20 mouse cellular contexts compared by ENCODE assay signal in genomic region chr8:82471825-82472224, GRCm38 (mm10).
"Had no signal": no experiment of that assay in that cellular context is flagged by ENCODE, and none has a peak within 500 bp of the region (broad histone marks: within the 10 kb centered on the region; RNA-seq: fewer than 3 reads in every experiment).

No protein-coding gene starts in this region.

- H3K27me3 ChIP-seq: lung, embryonic 15.5 days; midbrain, embryonic 12.5 days; neural tube, embryonic 13.5 days; neural tube, embryonic 15.5 days had no signal

- H3K9me3 ChIP-seq: lung, embryonic 15.5 days; midbrain, embryonic 10.5 days; midbrain, embryonic 12.5 days; neural tube, embryonic 13.5 days; neural tube, embryonic 15.5 days had no signal

- DNase-seq: lung, adult 2 months; lung, postnatal 14 days; lung, postnatal 4 days; midbrain, embryonic 14.5 days; retina, postnatal 1 day; right cerebral cortex, adult 18-20 months; right cerebral cortex, postnatal 25 days; right cerebral cortex, postnatal 4 days; spleen, adult 18-20 months; thymus, adult 18-20 months; thymus, postnatal 14 days; thymus, postnatal 36 days had no signal

- H3K27ac ChIP-seq: lung, embryonic 15.5 days; midbrain, embryonic 10.5 days; midbrain, embryonic 12.5 days; neural tube, embryonic 13.5 days; neural tube, embryonic 15.5 days had no signal

- ATAC-seq: lung, postnatal 0 days; midbrain, embryonic 16.5 days had no signal

- H3K4me3 ChIP-seq: lung, embryonic 15.5 days; midbrain, embryonic 10.5 days; midbrain, embryonic 12.5 days; myocyte; neural tube, embryonic 13.5 days; neural tube, embryonic 15.5 days had no signal

- H3K36me3 ChIP-seq: lung, embryonic 15.5 days; midbrain, embryonic 10.5 days; midbrain, embryonic 12.5 days; neural tube, embryonic 13.5 days; neural tube, embryonic 15.5 days had no signal

- H3K4me2 ChIP-seq: lung, embryonic 15.5 days; midbrain, embryonic 12.5 days; neural tube, embryonic 13.5 days; neural tube, embryonic 15.5 days had no signal

- H3K4me1 ChIP-seq: lung, embryonic 15.5 days; midbrain, embryonic 12.5 days; neural tube, embryonic 13.5 days; neural tube, embryonic 15.5 days had no signal

- H3K9ac ChIP-seq: lung, embryonic 15.5 days; midbrain, embryonic 12.5 days; neural tube, embryonic 13.5 days; neural tube, embryonic 15.5 days had no signal
